Mouse (Mus musculus): ENCODE results near the gene Pym1.
"Not testable (repeated sequence)": the region's sequence is repeated elsewhere in the genome, so short reads cannot be mapped to it uniquely, and the experiment has no call there.

Pym1 gene

GRCm38 (mm10) chr10:128747646-128748251, at the start of gene Pym1:
Gene Pym1, plus strand, starts transcription at chr10:128747889.
- in situ Hi-C loops (cut with MboI) = no loop called here

- in situ Hi-C loops (cut with MboI) = no loop called here
Observed at GRCm38 (mm10) chr10:128699006-128699405, 48.7 kb upstream of the Pym1 start.

- in situ Hi-C loops (cut with MboI) = no loop called here
Observed at GRCm38 (mm10) chr10:128699611-128700010, 48.1 kb upstream of the Pym1 start.

GRCm38 (mm10) chr10:128700712-128701111, 47.0 kb upstream of the Pym1 start:
- in situ Hi-C loops (cut with MboI) = no loop called here

GRCm38 (mm10) chr10:128702328-128703007, 45.2 kb upstream of the Pym1 start:
- in situ Hi-C loops (cut with MboI) = no loop called here

- in situ Hi-C loops (cut with MboI) = no loop called here
Observed at GRCm38 (mm10) chr10:128703895-128704294, 43.8 kb upstream of the Pym1 start, which contains the start of gene Pmel. Gene Pmel, plus strand, starts transcription at chr10:128704195.

DNA sequence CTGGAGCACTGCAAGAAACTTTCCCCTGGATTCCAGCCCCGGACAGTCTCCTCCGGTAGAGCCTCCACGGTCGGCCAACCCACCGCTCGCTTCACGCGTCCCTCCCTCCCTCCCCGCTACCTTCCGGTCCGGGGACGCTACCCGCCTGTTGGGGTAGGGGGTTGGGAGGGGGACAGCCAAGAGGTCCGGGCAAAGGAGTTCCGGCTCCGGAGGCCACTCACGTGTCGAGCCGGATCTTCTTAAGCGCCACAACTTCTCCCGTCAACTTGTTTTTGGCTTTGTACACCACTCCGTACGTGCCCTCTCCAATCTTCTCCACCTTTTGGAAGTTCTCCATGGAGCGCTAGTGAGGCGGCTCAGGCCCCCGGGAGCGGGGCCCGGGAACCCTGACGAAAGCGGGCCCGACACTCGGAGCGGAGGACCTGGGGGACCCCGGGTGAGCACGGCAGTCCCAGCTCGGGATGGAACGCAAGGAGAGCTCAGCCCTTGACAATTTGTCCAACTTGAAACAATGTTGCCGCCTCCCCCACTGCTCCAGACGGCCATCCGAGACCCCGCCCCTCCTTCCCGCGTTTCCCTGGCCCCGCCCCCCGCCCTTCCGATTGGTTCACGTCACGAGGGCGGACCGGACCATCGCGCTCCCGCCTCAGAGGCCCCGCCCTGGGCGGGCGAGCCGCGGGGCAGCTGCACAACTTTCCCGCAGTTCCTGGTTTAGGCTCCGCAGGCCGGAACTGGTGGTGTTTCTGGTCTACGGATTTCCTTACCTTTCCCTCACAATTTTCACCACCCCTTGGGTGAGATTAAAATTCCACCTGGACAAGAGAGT, 43.0 kb upstream of the Pym1 start, which contains the start of gene Cdk2:
TSS of gene Cdk2 (minus strand) at position 541 of the 826 bp plus-strand sequence.
- in situ Hi-C loops (cut with MboI) = no loop called here

DNA sequence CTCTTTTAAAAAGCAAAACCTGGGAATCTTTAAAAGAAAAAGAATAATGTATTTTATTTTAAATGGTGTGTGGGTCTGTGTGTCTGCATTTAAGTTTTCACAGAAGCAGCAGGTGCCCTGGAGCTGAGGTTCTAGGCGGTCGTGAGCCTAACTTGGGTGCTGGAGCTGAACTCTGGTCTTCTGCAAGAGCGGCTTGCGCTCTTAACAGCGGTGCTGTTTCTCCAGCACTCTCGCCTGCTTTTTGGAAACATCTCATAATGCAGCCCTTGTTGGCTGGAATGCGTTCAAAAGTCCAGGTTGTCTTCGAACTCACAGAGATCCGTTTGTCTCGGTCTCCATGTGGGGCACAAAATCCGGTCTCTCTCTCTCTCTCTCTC, 42.4 kb upstream of the Pym1 start:
- in situ Hi-C loops (cut with MboI) = no loop called here

DNA sequence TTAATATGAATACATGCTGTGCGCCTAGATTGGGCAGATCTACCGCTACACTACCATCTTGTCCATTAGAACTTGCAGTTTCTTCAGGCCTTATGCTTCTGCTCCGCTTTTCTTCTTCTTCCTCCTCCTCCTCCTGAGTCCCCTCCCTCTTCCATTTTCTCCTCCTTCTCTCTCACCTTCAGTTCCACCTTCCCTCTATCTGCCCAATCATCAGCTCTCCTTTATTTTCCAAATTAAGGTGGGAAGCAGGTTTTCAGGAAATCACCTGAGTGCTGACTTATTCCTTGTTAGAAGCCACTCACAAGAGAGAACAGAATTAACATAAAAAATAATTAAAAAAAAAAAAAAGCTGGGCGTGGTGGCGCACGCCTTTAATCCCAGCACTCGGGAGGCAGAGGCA, 36.4 kb upstream of the Pym1 start:
- in situ Hi-C loops (cut with MboI) = not testable (repeated sequence)

- in situ Hi-C loops (cut with MboI) = no loop called here
Observed at GRCm38 (mm10) chr10:128715559-128716537, 31.8 kb upstream of the Pym1 start.

GRCm38 (mm10) chr10:128725466-128725865, 22.2 kb upstream of the Pym1 start:
- in situ Hi-C loops (cut with MboI) = not testable (repeated sequence)

GRCm38 (mm10) chr10:128728059-128728458, 19.6 kb upstream of the Pym1 start:
- in situ Hi-C loops (cut with MboI) = no loop called here

DNA sequence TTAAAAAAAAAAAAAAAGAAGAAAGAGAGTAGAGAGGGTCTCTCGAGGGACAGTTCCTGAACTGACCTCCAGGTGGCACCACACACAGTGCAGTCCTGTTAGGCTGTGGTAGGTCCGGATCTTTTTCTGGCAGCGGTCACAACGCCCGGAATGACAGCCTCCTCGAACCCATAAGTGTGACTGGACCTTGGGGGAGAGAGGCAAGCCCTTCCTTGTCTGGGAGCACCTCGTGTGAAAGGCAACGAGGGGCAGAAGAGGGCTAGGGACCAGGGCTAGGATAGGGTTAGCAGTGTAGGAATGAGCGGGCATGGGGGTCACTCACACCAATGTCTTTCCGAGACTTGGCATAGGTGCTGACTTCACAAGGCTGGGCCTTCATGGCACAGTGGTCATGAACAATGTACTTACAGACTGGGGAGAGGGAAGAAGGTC, 16.7 kb upstream of the Pym1 start:
- in situ Hi-C loops (cut with MboI) = no loop called here

DNA sequence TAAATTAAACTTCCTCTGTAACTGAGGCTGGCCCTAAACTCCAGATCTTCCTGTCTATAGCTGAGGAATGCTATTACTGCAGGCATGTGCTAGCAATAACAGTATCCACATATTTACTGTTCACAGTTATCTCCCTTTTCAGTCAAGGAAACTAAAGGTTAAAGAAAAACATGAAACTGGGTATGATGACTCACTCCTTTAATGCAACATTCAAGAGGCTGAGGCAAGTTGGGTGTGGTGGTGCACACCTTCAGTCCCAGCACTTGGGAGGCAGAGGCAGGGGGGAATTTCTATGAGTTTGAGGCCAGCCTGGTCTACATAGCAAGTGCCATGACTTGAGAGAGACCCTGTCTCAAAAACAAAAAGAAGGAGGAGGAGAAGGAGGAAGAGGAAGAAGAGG, 15.7 kb upstream of the Pym1 start:
- in situ Hi-C loops (cut with MboI) = no loop called here

- in situ Hi-C loops (cut with MboI) = no loop called here
Observed at GRCm38 (mm10) chr10:128737435-128737834, 10.3 kb upstream of the Pym1 start.

GRCm38 (mm10) chr10:128740296-128740695, 7.4 kb upstream of the Pym1 start:
- in situ Hi-C loops (cut with MboI) = no loop called here

- in situ Hi-C loops (cut with MboI) = no loop called here
Observed at GRCm38 (mm10) chr10:128742616-128743015, 5.1 kb upstream of the Pym1 start.

- in situ Hi-C loops (cut with MboI) = no loop called here
Observed at GRCm38 (mm10) chr10:128743235-128743634, 4.5 kb upstream of the Pym1 start.

DNA sequence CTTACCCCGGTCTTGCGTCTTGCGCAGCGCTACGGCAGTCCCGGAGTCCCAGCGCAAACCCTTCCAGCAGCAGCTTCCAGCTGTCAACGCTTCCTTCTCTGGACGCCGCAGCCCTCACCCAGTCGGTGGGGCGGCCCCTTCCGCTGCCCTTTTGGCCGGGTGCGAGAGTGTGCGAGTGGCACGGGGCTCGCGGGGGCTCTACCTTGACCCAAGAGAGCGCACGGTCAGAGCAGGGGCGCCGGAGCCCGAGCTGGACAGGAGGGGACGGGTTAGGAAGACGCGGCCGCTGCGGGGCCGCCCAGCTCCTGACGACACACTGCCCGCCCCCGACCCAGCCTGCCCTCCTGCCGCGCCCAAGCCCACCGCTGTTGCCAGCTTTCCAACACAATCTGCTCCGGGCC, 3.9 kb upstream of the Pym1 start:
- in situ Hi-C loops (cut with MboI) = no loop called here

- in situ Hi-C loops (cut with MboI) = no loop called here
Observed at GRCm38 (mm10) chr10:128744211-128744610, 3.5 kb upstream of the Pym1 start.
